Mouse (Mus musculus): ENCODE measurements around the gene Ptch2. TPM values are rescaled to one million over a fixed set of nuclear protein-coding genes. Genes with fewer than 3 reads are reported as not detected.
A peak's percentile ranks its signal among the peaks of the same experiment; 100 is the strongest.

Gene Ptch2
- polyA plus RNA-seq, 2 experiments: 0.55 to 0.61 TPM

DNA sequence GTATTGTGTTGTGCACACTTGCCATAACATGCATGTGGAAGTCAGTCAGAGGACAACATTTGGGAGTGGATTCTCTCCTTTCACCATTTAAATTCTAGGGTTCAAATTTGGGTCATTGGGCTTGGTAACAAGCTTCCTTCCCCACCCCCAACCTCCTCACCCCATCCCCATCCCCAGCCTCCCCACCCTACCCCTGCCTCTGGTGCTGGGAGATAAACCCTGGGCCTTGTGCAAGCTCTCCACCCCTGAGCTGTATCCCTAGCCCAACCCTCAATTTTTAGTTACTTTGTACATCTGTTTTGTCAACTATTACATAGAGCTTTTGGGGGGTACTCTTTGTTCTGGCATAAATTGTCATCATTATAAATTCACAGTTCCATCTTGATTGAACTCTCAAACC is 39.8 kb upstream of the Ptch2 start:
- peak overlapping the region; percentile 95 for H3K27ac ChIP-seq
- peak; percentile 99 for ATAC-seq (ENCODE audit: insufficient read depth)
- peaks cover 40 to 44% of the 10 kb centered on the region in 2 experiments for H3K4me1 ChIP-seq (replicated peaks; ENCODE audit: control insufficient read depth in 2 of 2, insufficient read depth in 2 of 2, low read length in 1 of 2)

DNA sequence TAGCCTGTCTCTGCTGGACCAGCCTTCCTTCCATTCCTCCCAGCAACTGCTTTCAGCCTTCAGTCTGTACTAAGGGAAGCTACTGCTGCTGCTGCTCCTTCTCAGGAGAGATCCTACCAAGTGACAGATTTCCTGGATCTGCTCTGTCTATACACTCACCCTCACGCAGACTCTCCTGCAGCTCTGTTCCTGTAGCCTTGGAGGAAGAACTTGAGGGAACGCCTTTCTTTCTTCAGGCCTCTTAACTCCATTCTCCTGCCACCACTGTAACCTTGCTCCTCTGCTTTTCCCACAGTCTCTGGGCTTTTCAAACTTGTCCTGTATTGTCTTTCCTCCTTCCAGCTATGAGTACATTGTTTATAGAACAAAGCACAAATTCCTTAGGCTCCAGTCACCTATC is 39.4 kb upstream of the Ptch2 start:
- H3K4me1 ChIP-seq (replicated peaks; ENCODE audit: control insufficient read depth in 2 of 2, insufficient read depth in 2 of 2, low read length in 1 of 2): peaks cover 40 to 44% of the 10 kb centered on the region in 2 experiments
- peak overlapping the region; percentile 95 for H3K27ac ChIP-seq
- no peaks in the 10 kb centered on the region for H3K27me3 ChIP-seq (ENCODE audit: control insufficient read depth, insufficient read depth, low read length)
- WGBS (ENCODE audit: insufficient replicate concordance): 59% methylated on average over 2 of the region's 2 CpGs
- H3K9ac ChIP-seq (replicated peaks): peak overlapping the region; percentile 67
- no peak for DNase-seq (ENCODE audit: low read depth in 3 of 3, low spot score in 3 of 3)
- H3K36me3 ChIP-seq (replicated peaks; ENCODE audit: control insufficient read depth, insufficient read depth, low read depth): no peaks in the 10 kb centered on the region; the same call in 1 of the 2 replicates
- peak overlapping the region; percentile 72 for H3K4me2 ChIP-seq (ENCODE audit: low read depth)
- ATAC-seq (ENCODE audit: insufficient read depth): peak; percentile 66
- 0 out of 4 replicates have a peak overlapping the region, but pooled peaks of 1 of the 2 experiments have one; percentile 10 for H3K4me3 ChIP-seq (ENCODE audit: insufficient read depth in 1 of 2, low read depth in 2 of 2, low read length in 2 of 2)
- H3K9me3 ChIP-seq (ENCODE audit: control insufficient read depth, low read length): no peaks in the 10 kb centered on the region
- TF ChIP-seq CTCF (IDR thresholded peaks at IDR 0.05; ENCODE audit: low read depth): no peak
- no peak for TF ChIP-seq EP300 (IDR thresholded peaks at IDR 0.05; ENCODE audit: low read depth)

More for the DNA sequence above, 39.8 kb upstream of the Ptch2 start:
- H3K4me3 ChIP-seq (ENCODE audit: insufficient read depth in 1 of 2, low read depth in 2 of 2, low read length in 2 of 2): 0 out of 4 replicates have a peak overlapping the region, but pooled peaks of 1 of the 2 experiments have one; percentile 10
- no peaks in the 10 kb centered on the region; the same call in 1 of the 2 replicates for H3K36me3 ChIP-seq (replicated peaks; ENCODE audit: control insufficient read depth, insufficient read depth, low read depth)
- peak overlapping the region; percentile 67 for H3K9ac ChIP-seq (replicated peaks)
- DNase-seq (ENCODE audit: low read depth in 3 of 3, low spot score in 3 of 3): peak; percentile 51 to 71 (median 68)
- H3K27me3 ChIP-seq (ENCODE audit: control insufficient read depth, insufficient read depth, low read length): no peaks in the 10 kb centered on the region
- H3K4me2 ChIP-seq (ENCODE audit: low read depth): peak overlapping the region; percentile 72
- H3K9me3 ChIP-seq (ENCODE audit: control insufficient read depth, low read length): no peaks in the 10 kb centered on the region
- TF ChIP-seq CTCF (IDR thresholded peaks at IDR 0.05; ENCODE audit: low read depth): no peak
- peak; percentile 68 for TF ChIP-seq EP300 (IDR thresholded peaks at IDR 0.05; ENCODE audit: low read depth)

DNA sequence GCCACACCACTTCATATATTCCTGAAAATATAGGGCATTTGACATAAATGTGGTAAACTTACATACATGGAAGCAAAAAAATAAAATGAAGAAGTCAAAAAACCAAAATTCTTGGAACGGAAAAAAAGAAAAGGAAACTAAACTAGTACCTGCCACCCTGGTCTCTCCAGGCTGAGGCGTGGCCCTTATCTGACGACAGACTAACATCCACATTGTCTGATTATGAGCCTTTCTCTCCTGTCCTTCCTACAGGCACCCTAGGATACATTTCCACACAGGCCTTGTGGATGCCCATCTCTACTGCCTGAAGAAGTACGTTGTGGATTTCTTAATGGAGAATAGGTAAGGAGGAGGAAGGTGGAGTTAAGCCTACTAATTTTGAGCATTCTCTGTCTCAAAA is 37.4 kb upstream of the Ptch2 start:
- H3K4me2 ChIP-seq (ENCODE audit: low read depth): peak overlapping the region; percentile 56
- peak overlapping the region; percentile 34 for H3K9ac ChIP-seq (replicated peaks)
- ATAC-seq (ENCODE audit: insufficient read depth): peak; percentile 50; the same call in 1 of the 2 replicates
- H3K4me1 ChIP-seq (replicated peaks; ENCODE audit: control insufficient read depth in 2 of 2, insufficient read depth in 2 of 2, low read length in 1 of 2): peaks cover 40 to 44% of the 10 kb centered on the region in 2 experiments
- no peaks in the 10 kb centered on the region for H3K27me3 ChIP-seq (ENCODE audit: control insufficient read depth, insufficient read depth, low read length)
- peak; percentile 34 to 52 (median 35) for DNase-seq (ENCODE audit: low read depth in 3 of 3, low spot score in 3 of 3)
- H3K27ac ChIP-seq: peak overlapping the region; percentile 27; the same call in 1 of the 2 replicates
- H3K36me3 ChIP-seq (replicated peaks; ENCODE audit: control insufficient read depth, insufficient read depth, low read depth): no peaks in the 10 kb centered on the region; the same call in 1 of the 2 replicates
- 25% methylated on average over 4 of the region's 4 CpGs for WGBS (ENCODE audit: insufficient replicate concordance)
- no peaks in the 10 kb centered on the region for H3K9me3 ChIP-seq (ENCODE audit: control insufficient read depth, low read length)
- no peak overlapping the region for H3K4me3 ChIP-seq (ENCODE audit: insufficient read depth in 1 of 2, low read depth in 2 of 2, low read length in 2 of 2)
- TF ChIP-seq CTCF (IDR thresholded peaks at IDR 0.05; ENCODE audit: low read depth): no peak
- no peak for TF ChIP-seq EP300 (IDR thresholded peaks at IDR 0.05; ENCODE audit: low read depth)

DNA sequence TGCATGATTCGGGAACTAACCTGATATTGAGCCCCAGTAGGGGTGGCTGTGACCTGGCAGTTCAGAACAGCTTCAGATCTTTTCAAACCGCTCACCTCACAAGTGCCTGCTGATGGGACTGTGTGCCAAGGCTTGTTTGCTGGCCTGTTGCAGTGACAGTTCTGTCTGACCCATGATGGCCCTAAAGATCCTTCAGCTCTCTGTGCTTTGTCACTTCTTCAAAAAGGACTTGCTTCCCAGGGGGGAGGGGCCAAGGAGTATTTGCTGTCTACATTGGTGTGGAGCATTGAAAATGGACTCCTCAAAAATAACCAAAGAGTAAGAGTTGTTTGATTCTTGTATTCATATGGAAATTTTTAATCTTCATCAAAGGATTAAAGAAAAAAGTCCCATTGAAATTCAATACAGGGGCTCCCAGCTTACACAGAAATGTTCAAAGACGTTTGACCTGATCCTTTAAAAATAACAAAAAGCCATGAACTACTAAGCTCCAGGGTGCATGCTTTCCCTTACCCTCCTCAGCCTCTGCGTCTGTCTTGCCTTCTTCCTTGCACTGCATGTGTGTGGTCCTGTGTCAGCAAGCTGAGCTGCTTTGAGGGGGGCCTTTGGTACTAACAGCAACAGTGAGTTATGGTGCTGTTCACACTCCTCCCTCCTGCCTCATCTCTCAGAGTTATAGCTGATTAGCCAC is 33.0 kb upstream of the Ptch2 start:
- H3K9ac ChIP-seq (replicated peaks): no peak overlapping the region
- ATAC-seq (ENCODE audit: insufficient read depth): no peak
- no peak for TF ChIP-seq CTCF (IDR thresholded peaks at IDR 0.05; ENCODE audit: low read depth)
- TF ChIP-seq EP300 (IDR thresholded peaks at IDR 0.05; ENCODE audit: low read depth): no peak
- H3K9me3 ChIP-seq (ENCODE audit: control insufficient read depth, low read length): no peaks in the 10 kb centered on the region
- no peaks in the 10 kb centered on the region for H3K27me3 ChIP-seq (ENCODE audit: control insufficient read depth, insufficient read depth, low read length)
- H3K4me1 ChIP-seq (replicated peaks; ENCODE audit: control insufficient read depth in 2 of 2, insufficient read depth in 2 of 2, low read length in 1 of 2): peaks cover 12 to 14% of the 10 kb centered on the region in 2 experiments
- WGBS (ENCODE audit: insufficient replicate concordance): 81% methylated on average over 4 of the region's 4 CpGs
- H3K4me3 ChIP-seq (ENCODE audit: insufficient read depth in 1 of 2, low read depth in 2 of 2, low read length in 2 of 2): no peak overlapping the region
- no peak for DNase-seq (ENCODE audit: low read depth in 3 of 3, low spot score in 3 of 3)
- no peak overlapping the region for H3K27ac ChIP-seq
- H3K36me3 ChIP-seq (replicated peaks; ENCODE audit: control insufficient read depth, insufficient read depth, low read depth): peaks cover 7% of the 10 kb centered on the region
- no peak overlapping the region for H3K4me2 ChIP-seq (ENCODE audit: low read depth)

DNA sequence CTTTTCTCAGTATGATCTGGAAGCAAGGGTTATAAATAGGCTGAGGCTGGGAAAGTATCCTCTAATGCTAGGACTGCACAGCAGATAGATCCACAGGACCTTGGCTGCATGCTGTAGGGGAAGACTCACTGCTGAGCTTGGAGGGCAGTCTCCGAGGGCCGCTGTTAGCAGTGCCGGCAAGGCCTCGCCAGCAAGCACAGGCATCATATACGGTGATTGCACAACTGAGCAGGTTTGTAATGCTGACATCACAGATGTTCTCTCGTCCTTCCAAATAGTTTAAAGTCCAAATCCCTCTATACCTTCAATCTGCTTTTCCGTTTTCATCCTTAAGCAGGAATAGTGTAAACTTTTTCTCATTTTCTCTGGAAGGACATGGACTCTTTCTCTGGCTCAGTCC is 27.8 kb upstream of the Ptch2 start:
- H3K9ac ChIP-seq (replicated peaks): no peak overlapping the region
- ATAC-seq (ENCODE audit: insufficient read depth): no peak
- H3K9me3 ChIP-seq (ENCODE audit: control insufficient read depth, low read length): no peaks in the 10 kb centered on the region
- peaks cover 4 to 13% of the 10 kb centered on the region in 2 experiments; a peak in 3 of 4 replicates for H3K4me1 ChIP-seq (replicated peaks; ENCODE audit: control insufficient read depth in 2 of 2, insufficient read depth in 2 of 2, low read length in 1 of 2)
- H3K27ac ChIP-seq: no peak overlapping the region
- DNase-seq (ENCODE audit: low read depth in 3 of 3, low spot score in 3 of 3): no peak
- WGBS (ENCODE audit: insufficient replicate concordance): 88% methylated on average over 7 of the region's 7 CpGs
- no peak overlapping the region for H3K4me3 ChIP-seq (ENCODE audit: insufficient read depth in 1 of 2, low read depth in 2 of 2, low read length in 2 of 2)
- peaks cover 27% of the 10 kb centered on the region for H3K36me3 ChIP-seq (replicated peaks; ENCODE audit: control insufficient read depth, insufficient read depth, low read depth)
- TF ChIP-seq EP300 (IDR thresholded peaks at IDR 0.05; ENCODE audit: low read depth): no peak
- no peak for TF ChIP-seq CTCF (IDR thresholded peaks at IDR 0.05; ENCODE audit: low read depth)
- H3K27me3 ChIP-seq (ENCODE audit: control insufficient read depth, insufficient read depth, low read length): no peaks in the 10 kb centered on the region
- H3K4me2 ChIP-seq (ENCODE audit: low read depth): no peak overlapping the region

Measured in liver, embryonic 14.5 days (tissue).